Mouse (Mus musculus) lung, postnatal 36 days (tissue): ENCODE measurements at regions not wholly inside any gene's neighbourhood (a gene's known extent, or its start where the extent isn't known, plus 50 kb on each side); places are given as distances from the start of the nearest gene placed in this dataset.
"Not testable (repeated sequence)": the region's sequence is repeated elsewhere in the genome, so short reads cannot be mapped to it uniquely, and the experiment has no call there.

Source experiments
- DNase-seq: peaks from one replicate; pipeline ENCODE4 v3.0.0; 2022; ENCODE audit warnings: mixed read lengths

DNA sequence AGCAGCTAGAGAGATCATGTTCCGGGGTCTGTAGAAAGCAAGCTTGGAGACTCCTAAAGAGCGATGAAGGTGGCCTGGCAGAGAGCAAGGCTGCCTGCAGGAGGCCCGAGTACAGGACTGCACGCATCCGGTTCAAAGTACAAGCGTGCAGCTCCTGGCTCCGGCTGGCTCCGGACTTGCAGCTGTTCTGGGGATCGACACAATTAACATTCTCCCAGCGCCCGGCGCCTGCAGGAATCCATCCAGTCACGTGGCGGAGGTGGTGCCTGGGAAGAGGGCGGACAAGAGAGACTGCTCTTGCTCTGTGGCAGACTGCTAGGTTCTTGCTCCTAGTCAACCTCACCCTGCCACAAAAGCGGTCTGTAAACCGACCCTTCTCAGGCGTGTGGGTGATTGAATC, 86.9 kb downstream of the Bdh1 start:
- DNase-seq = peak; percentile 86

GRCm38 (mm10) chr16:31510097-31510496, 88.0 kb downstream of the Bdh1 start:
- no peak for DNase-seq

- no peak for DNase-seq
Observed at GRCm38 (mm10) chr16:31518816-31519215, 96.7 kb downstream of the Bdh1 start.

DNA sequence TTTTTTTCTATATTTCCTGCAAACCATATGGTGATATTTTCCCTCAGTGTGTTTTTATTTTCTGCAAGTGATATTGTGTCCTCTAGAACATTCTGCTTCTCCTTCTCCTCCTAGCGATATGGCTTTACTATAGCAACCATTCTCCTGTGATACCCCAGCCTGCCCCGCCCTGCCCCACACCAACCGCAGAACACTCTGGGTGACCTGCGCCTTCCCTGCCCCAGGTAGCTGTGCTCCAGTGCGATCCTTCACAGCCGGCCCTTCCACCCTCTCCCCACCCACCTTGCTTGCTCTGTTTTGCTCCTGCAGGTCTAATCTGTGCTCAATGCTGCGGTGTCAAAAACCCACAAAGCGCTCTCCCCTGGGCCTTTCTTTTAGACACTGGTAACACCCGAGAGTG, 98.0 kb downstream of the Bdh1 start:
- DNase-seq = no peak

GRCm38 (mm10) chr16:31521786-31522185, 99.7 kb downstream of the Bdh1 start:
- no peak for DNase-seq

DNA sequence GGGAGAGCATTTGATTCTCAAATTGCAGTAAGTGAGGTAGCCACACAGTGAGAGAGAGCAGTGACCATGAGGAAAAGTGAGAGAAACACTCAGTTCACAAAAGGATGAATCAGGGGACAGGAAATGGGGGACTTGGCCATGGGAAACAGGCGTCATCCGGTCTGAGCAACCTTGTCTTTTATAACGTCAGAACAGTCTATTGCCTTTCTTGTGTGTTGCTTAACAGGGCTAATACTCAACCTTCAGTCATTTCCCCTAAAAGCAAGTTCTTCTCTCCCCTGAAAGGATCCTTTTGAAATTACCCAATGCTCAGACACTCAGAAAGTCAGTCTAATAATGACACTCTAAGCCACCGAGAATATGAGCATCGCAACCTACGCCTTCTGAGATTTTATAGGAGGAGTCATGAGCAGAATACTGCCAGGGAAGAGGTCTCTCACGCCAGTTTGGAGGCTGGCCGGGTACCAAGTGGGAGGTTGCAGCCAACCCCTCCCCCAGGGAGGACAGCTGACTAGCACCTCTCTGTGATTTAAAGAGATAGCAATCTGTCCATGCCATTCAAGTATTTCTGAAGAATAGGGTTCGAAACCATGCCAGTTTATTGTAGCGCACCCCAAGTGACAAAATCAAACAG, 104.7 kb downstream of the Bdh1 start:
- DNase-seq = peak; percentile 39

- DNase-seq = no peak
Observed at GRCm38 (mm10) chr16:31528596-31529283, 106.7 kb downstream of the Bdh1 start.

GRCm38 (mm10) chr16:31529284-31529958, 107.3 kb downstream of the Bdh1 start:
- DNase-seq = no peak

- DNase-seq = no peak
Observed at GRCm38 (mm10) chr16:31530090-31530489, 108.0 kb downstream of the Bdh1 start.

- peak; percentile 33 for DNase-seq
Observed at GRCm38 (mm10) chr16:31533196-31533777, 111.2 kb downstream of the Bdh1 start.

DNA sequence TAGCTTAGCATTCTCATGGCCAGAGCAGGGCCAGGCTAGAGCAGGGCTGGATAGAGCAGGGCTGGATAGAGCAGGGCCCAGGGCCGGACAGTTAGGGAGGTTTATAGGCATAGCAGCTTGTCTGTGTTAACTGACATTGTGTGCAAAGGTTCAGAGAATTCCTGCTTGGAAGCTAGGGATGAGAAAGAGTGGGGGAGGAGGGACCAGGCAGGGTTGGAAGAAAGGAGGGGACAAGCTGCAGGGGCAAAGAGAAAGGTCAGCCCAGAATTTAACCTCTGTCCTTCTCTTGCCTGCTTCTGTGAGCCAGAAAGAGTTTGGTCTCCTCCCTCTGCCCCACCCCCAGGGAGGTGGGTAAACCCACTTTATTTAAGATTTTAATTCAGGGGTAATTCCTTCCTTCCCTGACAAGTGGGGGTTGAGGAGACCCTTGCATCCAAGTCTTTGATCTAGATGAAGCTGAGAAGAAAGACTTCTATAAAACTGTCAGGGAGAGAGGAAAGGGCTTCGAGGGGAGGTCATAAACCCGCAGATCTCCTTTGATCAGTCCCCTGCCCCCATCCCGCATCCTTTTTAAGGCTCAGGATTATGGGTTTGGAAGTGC, 112.9 kb downstream of the Bdh1 start:
- DNase-seq = no peak

GRCm38 (mm10) chr16:31536328-31536727, 114.2 kb downstream of the Bdh1 start:
- DNase-seq = no peak

GRCm38 (mm10) chr16:31538606-31539005, 116.5 kb downstream of the Bdh1 start:
- DNase-seq = no peak

DNA sequence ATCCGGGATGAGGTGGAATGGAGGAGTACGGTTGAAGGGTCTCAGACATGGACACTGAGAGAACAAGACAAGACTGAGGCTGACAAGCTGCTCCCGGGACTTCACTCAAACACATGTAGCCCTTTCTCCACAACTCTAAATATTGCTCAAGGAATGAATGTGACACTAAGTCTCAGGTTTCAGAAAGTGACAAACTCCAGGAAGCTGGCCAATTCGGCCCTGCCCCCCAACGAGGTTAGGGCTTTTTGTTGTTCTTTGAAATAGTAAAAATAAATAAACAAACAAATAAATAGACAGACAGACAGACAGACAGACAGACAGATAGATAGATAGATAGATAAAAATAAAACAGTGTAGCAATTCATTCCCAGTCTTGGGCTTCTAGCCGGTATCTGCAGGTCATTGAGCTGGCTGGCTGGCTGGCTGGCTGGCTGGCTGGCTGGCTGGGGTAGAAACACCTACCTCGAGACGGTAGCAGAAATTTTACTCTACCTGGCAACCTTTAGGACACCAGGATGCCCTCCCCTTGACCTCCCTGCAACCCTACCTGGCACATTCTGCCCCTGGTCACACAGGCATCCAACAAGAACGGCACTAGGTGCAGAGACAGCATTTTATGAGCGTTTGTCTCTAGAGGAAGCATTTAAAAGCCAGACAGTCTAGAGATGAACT, 119.6 kb upstream of the Dlg1 start:
- no peak for DNase-seq

DNA sequence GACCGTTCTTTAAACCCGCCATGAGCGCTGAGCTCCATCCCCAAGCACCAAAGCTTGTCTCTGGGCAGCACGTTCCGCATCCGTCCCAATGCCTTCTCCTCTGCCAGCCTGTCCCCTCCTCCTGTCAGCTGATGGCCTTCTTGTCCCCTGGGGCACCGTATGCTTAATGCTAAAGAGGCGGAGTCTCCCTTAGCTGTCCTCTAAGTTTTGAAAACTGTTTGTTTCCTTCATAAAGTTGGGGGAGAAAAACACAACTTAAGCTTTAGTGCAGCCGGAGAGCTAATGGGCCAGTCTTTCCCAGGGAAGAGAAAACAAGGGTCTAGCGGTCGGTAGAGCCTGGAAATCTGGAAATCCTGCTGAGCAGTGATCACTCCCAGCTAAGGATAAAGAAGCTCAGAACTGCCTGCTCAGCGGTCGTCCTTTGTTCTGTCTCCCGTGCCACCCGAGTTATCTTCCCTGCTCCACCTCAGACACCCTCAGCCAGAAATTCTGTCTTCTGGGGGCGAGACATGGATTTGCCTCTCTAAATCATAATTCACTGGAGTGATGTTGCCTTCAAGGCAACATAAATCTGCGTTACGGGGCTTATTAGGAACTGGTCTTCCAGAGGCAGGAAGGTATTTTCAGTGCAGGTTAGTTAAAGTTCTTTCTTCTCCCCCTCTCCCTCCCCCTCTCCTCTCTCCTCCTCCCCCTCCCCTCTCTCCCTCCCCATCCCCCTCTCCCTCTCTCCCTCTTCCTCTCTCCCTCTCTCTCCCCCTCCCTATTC, 117.0 kb upstream of the Dlg1 start:
- DNase-seq = no peak

DNA sequence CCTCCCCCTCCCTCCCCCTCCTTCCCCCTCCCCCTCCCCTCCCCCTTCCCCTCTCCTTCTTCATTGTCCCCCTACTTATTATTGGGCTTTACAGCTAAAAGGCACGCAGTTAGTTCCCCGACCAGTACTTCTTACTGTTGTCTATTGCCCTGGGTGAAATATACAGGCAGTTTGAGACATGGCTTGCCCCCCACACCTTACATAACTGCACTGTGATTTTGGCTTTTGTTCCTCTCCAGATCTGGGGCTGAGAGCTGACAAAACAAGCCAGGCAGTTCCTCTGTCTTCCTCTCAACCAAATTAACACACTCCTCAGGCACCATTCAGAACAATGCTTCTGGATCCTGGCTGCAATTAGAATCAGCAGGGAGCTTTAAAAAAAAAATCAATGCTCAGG, 116.4 kb upstream of the Dlg1 start:
- no peak for DNase-seq

- no peak for DNase-seq
Observed at GRCm38 (mm10) chr16:31547391-31547790, 115.9 kb upstream of the Dlg1 start.

DNA sequence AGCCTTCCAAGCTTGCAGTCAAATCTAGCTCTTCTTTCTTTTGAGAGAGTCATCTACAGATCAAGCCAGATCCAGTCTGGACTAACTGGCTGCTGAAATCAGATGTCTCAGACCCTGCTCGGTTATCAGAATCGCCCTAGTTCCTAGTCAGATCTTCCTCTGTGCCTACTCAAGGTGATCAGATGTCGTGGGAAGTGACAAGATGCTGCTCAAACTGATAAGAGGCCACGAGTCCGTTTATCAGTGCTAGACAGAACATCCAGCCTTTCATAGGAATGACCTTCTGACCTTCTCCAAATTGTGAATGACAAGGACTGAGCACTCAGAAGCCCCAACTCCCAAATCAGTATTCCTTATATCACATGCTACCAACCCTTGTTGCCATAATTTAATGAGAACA, 113.3 kb upstream of the Dlg1 start:
- no peak for DNase-seq

DNA sequence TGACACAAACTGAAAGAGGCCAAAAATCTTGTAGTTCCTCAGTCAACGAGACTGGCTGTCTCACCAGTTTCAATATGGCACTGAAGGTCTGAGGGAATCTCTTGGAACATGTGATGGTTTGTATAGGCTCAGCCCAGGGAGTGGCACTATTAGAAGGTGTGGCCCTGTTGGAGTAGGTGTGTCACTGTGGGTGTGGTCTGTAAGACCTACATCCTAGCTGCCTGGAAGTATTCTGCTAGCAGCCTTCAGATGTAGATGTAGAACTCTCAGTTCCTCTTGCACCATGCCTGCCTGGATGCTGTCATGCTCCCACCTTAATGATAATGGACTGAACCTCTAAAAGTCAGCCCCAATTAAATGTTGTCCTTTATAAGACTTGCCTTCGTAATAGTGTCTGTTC, 112.7 kb upstream of the Dlg1 start:
- not testable (repeated sequence) for DNase-seq

GRCm38 (mm10) chr16:31551416-31552151, 111.7 kb upstream of the Dlg1 start:
- DNase-seq = peak; percentile 60
